Mouse (Mus musculus) kidney, embryonic 16.5 days (tissue): ENCODE results near the gene Rrp36. TPM values are rescaled to one million over a fixed set of nuclear protein-coding genes. Genes with fewer than 3 reads are reported as not detected.

Source experiments
- ATAC-seq: fragments of 200-750 bp; cut with Nextera tagmentation; 2 replicates; pipeline ENCODE4 v1.8.0; 2017; ENCODE audit warnings: moderate TSS enrichment; ENCODE audit not compliant: low FRiP score, low TSS enrichment
- H3K27ac ChIP-seq: fragments of 300-500 bp; sonication (generic); 2 replicates; pipeline ENCODE4 v1.5.1; 2014; ENCODE audit warnings: low read length
- H3K27me3 ChIP-seq: fragments of 300-500 bp; sonication (generic); 2 replicates; pipeline ENCODE4 v1.6.1; 2014; ENCODE audit warnings: low read length, control low read depth, mixed read lengths; ENCODE audit not compliant: insufficient read depth
- H3K36me3 ChIP-seq: fragments of 300-500 bp; sonication (generic); 2 replicates; pipeline ENCODE4 v1.6.1; 2014; ENCODE audit warnings: low read length, control low read depth, mixed read lengths; ENCODE audit not compliant: insufficient read depth
- H3K4me1 ChIP-seq: fragments of 300-500 bp; sonication (generic); 2 replicates; pipeline ENCODE4 v1.6.1; 2014; ENCODE audit warnings: low read length, control low read depth, mixed read lengths; ENCODE audit not compliant: insufficient read depth
- H3K4me2 ChIP-seq: fragments of 300-500 bp; sonication (generic); replicated peaks from 2 replicates; pipeline ENCODE4 v1.6.1; 2014; ENCODE audit warnings: low read depth, low read length
- H3K4me3 ChIP-seq: fragments of 300-500 bp; sonication (generic); 2 replicates; pipeline ENCODE4 v1.5.1; 2014; ENCODE audit warnings: mild to moderate bottlenecking, low read length
- H3K9ac ChIP-seq: fragments of 300-500 bp; sonication (generic); replicated peaks from 2 replicates; pipeline ENCODE4 v1.6.1; 2014; ENCODE audit warnings: low read length
- H3K9me3 ChIP-seq: fragments of 300-500 bp; sonication (generic); 2 replicates; pipeline ENCODE4 v1.6.1; 2016; ENCODE audit warnings: low read length, control low read depth
- WGBS: fragments of 180-500 bp; shearing (Covaris S2); extraction: QIAGEN DNeasy Blood & Tissue Kit; methylation state at CpG from one replicate; pipeline ENCODE4 v1.1.7; 2014; 5-methylcytosine and 5-hydroxymethylcytosine counted together
- polyA plus RNA-seq: library from polyadenylated mRNA; unstranded; fragments of >200 nt; fragmentation: Nextera tagmentation; extraction: Ambion mirVana; gene quantifications from 2 replicates; pipeline ENCODE4 v1.2.1, GENCODE M21; 2015

Gene Rrp36
- polyA plus RNA-seq, 1 experiment from 2014 or later = 69.2 TPM

DNA sequence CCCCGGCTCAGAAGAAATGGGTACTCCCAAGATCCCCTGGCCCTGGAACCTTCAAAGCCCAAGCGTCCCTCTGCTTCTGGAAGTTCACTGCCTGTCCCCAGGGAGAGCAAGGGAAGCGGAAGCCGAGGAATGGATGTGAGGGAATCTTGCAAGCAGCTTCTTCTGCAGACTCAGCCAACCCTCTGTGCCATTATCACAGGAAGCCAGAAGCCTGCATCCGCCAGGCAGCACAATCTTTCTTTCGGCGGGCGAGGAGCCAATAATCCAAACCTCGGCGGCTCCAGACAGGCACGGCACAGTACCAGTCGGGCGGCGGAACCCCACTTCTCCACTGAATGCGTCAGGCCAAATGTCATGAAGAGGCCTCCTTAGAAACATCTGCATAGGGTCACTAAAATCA, 52.8 kb downstream of the Rrp36 start:
- H3K9me3 ChIP-seq = no peaks in the 10 kb centered on the region
- peaks cover 99% of the 10 kb centered on the region for H3K4me1 ChIP-seq
- peak overlapping the region; percentile 46; the same call in 1 of the 2 replicates for H3K9ac ChIP-seq
- H3K4me3 ChIP-seq = no peak overlapping the region
- H3K4me2 ChIP-seq = peak overlapping the region; percentile 24; the same call in 1 of the 2 replicates
- ATAC-seq = no peak
- peak overlapping the region; percentile 99 for H3K27ac ChIP-seq
- H3K36me3 ChIP-seq = no peaks in the 10 kb centered on the region
- no peaks in the 10 kb centered on the region for H3K27me3 ChIP-seq
- 24% methylated on average over 15 of the region's 15 CpGs for WGBS

DNA sequence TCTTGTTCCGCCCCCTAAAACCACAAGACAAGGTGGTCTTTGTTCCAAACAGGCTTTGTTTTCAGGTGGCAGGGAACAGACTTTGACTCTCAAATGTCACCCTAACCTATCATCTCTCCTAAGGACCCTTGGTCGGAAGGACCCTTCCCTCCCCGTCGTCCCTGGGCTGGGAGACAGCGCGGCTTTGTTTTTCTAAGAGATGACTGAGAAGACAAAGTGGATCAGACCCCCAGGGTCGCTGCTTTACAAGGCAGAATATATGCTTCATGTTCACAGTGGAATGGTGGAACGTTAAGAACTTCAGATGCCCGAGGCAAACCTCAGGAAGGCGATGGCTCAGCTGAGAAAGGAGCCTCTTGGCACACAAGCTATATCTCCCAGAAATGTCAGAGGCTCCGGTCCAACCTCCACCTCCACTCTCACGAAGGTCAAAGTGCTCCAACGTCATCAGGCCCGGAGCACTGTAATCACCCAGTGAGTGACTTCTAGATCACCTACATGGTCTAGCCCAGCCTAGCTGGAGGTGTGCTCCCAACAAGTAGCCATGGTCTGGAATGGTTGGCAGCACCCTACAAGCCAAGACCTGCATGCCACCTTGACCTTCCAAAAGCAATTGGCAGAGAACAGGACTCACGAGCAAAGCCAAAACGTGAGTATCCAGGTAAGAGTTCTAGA, 54.3 kb downstream of the Rrp36 start:
- WGBS = 17% methylated on average over 16 of the region's 16 CpGs
- Histone ChIP-seq H3K27me3 (no peaks in the 10 kb centered on the region), H3K36me3 (no peaks in the 10 kb centered on the region), H3K4me2 (peak overlapping the region; percentile 50), H3K9me3 (no peaks in the 10 kb centered on the region), H3K4me1 (peaks cover 98% of the 10 kb centered on the region), H3K27ac (peak overlapping the region; percentile 99), H3K4me3 (0 out of 2 replicates have a peak overlapping the region, but pooled peaks have one; percentile 16), H3K9ac (peak overlapping the region; percentile 70)
- no peak for ATAC-seq

DNA sequence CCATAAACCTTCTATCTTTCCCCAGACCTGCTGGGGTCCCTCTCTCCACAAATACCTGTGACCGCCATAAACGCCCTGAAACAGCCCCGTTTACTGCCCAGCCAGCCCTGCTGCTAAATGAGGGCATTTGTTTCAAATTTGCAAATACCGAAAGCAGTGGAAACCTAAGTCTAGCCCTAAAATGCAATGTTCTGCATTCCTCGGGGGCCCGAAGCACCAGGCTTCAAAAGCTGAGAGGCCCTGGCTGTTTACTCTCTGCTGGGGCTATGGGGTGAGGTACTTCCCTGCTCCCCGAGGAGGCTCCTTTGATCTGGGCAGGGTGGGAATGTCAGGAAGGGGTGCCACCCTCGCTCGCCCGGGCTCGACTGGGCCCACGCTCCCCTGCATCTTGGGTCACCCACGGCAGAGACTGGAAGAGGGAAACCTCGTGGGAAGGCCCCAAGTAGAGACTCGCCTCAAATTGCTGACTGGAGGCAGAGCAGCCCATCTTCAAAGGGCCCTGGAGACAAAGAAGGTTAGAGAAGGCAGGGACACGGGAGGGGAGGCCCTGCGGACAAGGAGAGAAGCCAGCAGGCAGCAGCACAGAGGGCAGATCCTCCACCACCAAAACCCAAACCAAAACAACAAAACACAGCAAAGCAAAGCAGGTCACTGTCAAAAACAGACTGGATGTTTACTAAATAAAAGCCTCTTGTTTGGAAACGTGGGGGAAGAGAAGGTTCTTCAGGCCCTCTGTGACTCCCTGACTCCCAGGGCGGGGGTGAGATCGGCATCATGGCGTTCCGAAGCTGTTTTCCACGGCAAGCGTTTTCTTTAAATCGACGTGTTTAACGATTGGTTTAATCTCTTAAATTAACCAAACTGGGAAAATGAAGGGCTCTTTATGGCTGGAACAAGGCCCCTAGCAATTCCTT, 55.1 kb downstream of the Rrp36 start:
- Histone ChIP-seq H3K9me3 (no peaks in the 10 kb centered on the region), H3K9ac (peak overlapping the region; percentile 70), H3K27ac (peak overlapping the region; percentile 99), H3K4me1 (peaks cover 96% of the 10 kb centered on the region), H3K4me2 (peak overlapping the region; percentile 50), H3K4me3 (peak overlapping the region; percentile 16), H3K36me3 (no peaks in the 10 kb centered on the region), H3K27me3 (no peaks in the 10 kb centered on the region)
- 10% methylated on average over 27 of the region's 27 CpGs for WGBS
- peak; percentile 31; the same call in 1 of the 2 replicates for ATAC-seq

DNA sequence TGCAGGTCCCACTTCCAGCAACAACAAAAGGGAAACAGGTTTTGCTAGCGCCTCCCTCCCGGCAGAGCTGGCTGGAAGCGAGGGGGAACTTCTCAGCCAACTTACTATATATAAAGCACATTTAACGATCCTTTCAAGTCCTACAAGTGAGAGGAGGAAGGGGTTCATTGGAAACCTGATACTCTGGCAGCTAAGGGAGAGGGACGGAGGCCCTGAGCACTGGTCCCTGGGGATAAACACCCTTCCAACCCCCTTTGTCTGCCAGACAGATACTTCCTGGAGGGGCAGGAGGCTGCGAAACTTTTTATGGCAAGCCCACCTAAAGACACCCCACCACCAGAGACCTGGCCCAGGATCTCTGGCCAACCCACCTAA, 55.8 kb downstream of the Rrp36 start:
- Histone ChIP-seq H3K4me2 (peak overlapping the region; percentile 50), H3K36me3 (no peaks in the 10 kb centered on the region), H3K9me3 (no peaks in the 10 kb centered on the region), H3K4me1 (peaks cover 96% of the 10 kb centered on the region), H3K9ac (peak overlapping the region; percentile 70), H3K27me3 (no peaks in the 10 kb centered on the region), H3K4me3 (peak overlapping the region; percentile 27), H3K27ac (peak overlapping the region; percentile 99)
- ATAC-seq = peak; percentile 67
- 5% methylated on average over 6 of the region's 6 CpGs for WGBS

DNA sequence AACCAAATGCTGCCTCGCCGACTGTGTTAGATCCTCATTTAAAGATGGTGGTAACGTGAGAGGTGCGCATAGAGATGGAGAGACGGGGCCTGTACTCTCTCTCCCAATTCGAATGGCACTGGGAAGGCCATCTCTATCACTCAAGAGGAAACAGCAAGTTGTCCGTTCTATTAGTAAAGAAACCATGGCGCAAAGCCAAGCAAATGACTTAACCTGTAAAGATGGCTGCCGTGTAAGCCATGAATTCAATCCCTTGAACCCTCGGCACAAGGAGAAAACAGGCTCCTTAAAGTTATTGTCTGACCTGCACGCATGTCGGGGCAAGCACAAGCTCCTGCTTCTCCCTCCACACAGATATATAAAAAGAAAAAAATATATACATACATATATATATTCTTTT, 56.4 kb downstream of the Rrp36 start:
- Histone ChIP-seq H3K9me3 (no peaks in the 10 kb centered on the region), H3K9ac (peak overlapping the region; percentile 70; the same call in 1 of the 2 replicates), H3K4me2 (peak overlapping the region; percentile 50), H3K4me3 (peak overlapping the region; percentile 27), H3K27ac (peak overlapping the region; percentile 99), H3K27me3 (no peaks in the 10 kb centered on the region), H3K4me1 (peaks cover 96% of the 10 kb centered on the region), H3K36me3 (no peaks in the 10 kb centered on the region)
- no peak for ATAC-seq
- WGBS = 11% methylated on average over 12 of the region's 12 CpGs

Other genes starting within 250 kb of the Rrp36 start
- 0.54 and 0.68 TPM in 2 replicates for gene Crip3, start 245.4 kb downstream of the Rrp36 start, polyA plus RNA-seq
- 0.15 and 0.32 TPM in 2 replicates for gene Slc22a7, start 235.9 kb downstream of the Rrp36 start, polyA plus RNA-seq
- gene Ttbk1, start 186.7 kb downstream of the Rrp36 start, polyA plus RNA-seq = 0.15 and 0.23 TPM in 2 replicates
- 56.5 and 60.3 TPM in 2 replicates for gene Dnph1, start 177.6 kb downstream of the Rrp36 start, polyA plus RNA-seq
- 6.5 TPM in 2 replicates for gene Cul9, start 128.0 kb downstream of the Rrp36 start, polyA plus RNA-seq
- gene Srf, start 118.2 kb downstream of the Rrp36 start, polyA plus RNA-seq = 8.2 and 9.3 TPM in 2 replicates
- gene Ptk7, start 44.8 kb downstream of the Rrp36 start, polyA plus RNA-seq = 153 and 157 TPM in 2 replicates
- 49.7 and 58.0 TPM in 2 replicates for gene Klc4, start 28.3 kb downstream of the Rrp36 start, polyA plus RNA-seq
- gene Mrpl2, start 28.1 kb downstream of the Rrp36 start, polyA plus RNA-seq = 118 and 123 TPM in 2 replicates
- gene Cul7, start 24.0 kb downstream of the Rrp36 start, polyA plus RNA-seq = 62.2 and 68.2 TPM in 2 replicates
- 162 and 172 TPM in 2 replicates for gene Mea1, start 4.4 kb upstream of the Rrp36 start, polyA plus RNA-seq
- 137 and 141 TPM in 2 replicates for gene Klhdc3, start 6.6 kb upstream of the Rrp36 start, polyA plus RNA-seq
- 110 and 112 TPM in 2 replicates for gene Ppp2r5d, start 30.8 kb upstream of the Rrp36 start, polyA plus RNA-seq
- 26.8 and 27.4 TPM in 2 replicates for gene Pex6, start 37.1 kb upstream of the Rrp36 start, polyA plus RNA-seq
- gene Gnmt, start 54.8 kb upstream of the Rrp36 start, polyA plus RNA-seq = 2.4 and 2.7 TPM in 2 replicates
- 85.9 and 94.5 TPM in 2 replicates for gene Cnpy3, start 77.9 kb upstream of the Rrp36 start, polyA plus RNA-seq
- gene Ptcra, start 89.4 kb upstream of the Rrp36 start, polyA plus RNA-seq = 0.22 and 0.29 TPM in 2 replicates
- 76.1 and 89.9 TPM in 2 replicates for gene 2310039H08Rik, start 98.3 kb upstream of the Rrp36 start, polyA plus RNA-seq
- 165 and 173 TPM in 2 replicates for gene Rpl7l1, start 108.3 kb upstream of the Rrp36 start, polyA plus RNA-seq
- 3.2 and 3.6 TPM in 2 replicates for gene Bicral, start 184.1 kb upstream of the Rrp36 start, polyA plus RNA-seq
- gene Tbcc, start 216.3 kb upstream of the Rrp36 start, polyA plus RNA-seq = 49.8 and 54.7 TPM in 2 replicates
- 0.09 and 0.14 TPM in 2 replicates for gene Prph2, start 236.1 kb upstream of the Rrp36 start, polyA plus RNA-seq